Comparison of ENCODE assay signal across 8 mouse cellular contexts in genomic region chr4:106678442-106679118, GRCm38 (mm10). TPM values are rescaled to one million over a fixed set of nuclear protein-coding genes. Genes with fewer than 3 reads are reported as not detected.
DNase-seq lines count a peak whose midpoint lies in the region; ATAC-seq lines count a peak whose summit lies in the region.

Ttc4 (minus strand) TSS chr4:106678944.

- no peaks in the 10 kb centered on the region for H3K9me3 ChIP-seq in hindbrain, embryonic 11.5 days (ENCODE audit: control insufficient read depth, low read length)

- H3K4me2 ChIP-seq in hindbrain, embryonic 11.5 days (replicated peaks; ENCODE audit: low read depth, low read length) = peak within 1 kb of the TSS; percentile 76

- H3K9ac ChIP-seq in hindbrain, embryonic 11.5 days (ENCODE audit: low read depth, low read length) = peak within 1 kb of the TSS; percentile 79

- 0 out of 2 replicates have a peak, but pooled peaks cover 2% of the 10 kb centered on the region for H3K4me1 ChIP-seq in hindbrain, embryonic 11.5 days (replicated peaks; ENCODE audit: control insufficient read depth, insufficient read depth, low read length)

- H3K4me3 ChIP-seq in hindbrain, embryonic 11.5 days (ENCODE audit: low read depth, low read length) = peak within 1 kb of the TSS; percentile 83

- peak; percentile 98 for ATAC-seq in hindbrain, embryonic 11.5 days (ENCODE audit: low FRiP score)

- H3K36me3 ChIP-seq in hindbrain, embryonic 11.5 days (ENCODE audit: control insufficient read depth, insufficient read depth, low read length) = no peaks in the 10 kb centered on the region; the same call in none of the 2 replicates

- H3K27me3 ChIP-seq in hindbrain, embryonic 11.5 days (ENCODE audit: control insufficient read depth, insufficient read depth, low read length) = no peaks in the 10 kb centered on the region

- DNase-seq in Muller cell, postnatal 12 days (ENCODE audit: inconsistent ontology term) = peak; percentile 95
- DNase-seq in cerebellum, adult 9-11 months = peak; percentile 83
- peak; percentile 49 to 89 for DNase-seq in frontal cortex, adult 2 months (ENCODE audit: extremely low spot score in 1 of 2, low spot score in 1 of 2)
- DNase-seq in hindbrain, embryonic 11.5 days (ENCODE audit: low spot score) = peak; percentile 96
- peak; percentile 88 to 92 for DNase-seq in layer of hippocampus, postnatal 10 days (ENCODE audit: low spot score in 2 of 2)
- peak; percentile 95 for DNase-seq in lung, postnatal 10 days
- peak; percentile 88 for DNase-seq in ovary, postnatal 36 days (ENCODE audit: low spot score)
- DNase-seq in thymus, postnatal 25 days = peak; percentile 91

- H3K27ac ChIP-seq in hindbrain, embryonic 11.5 days (ENCODE audit: low read depth, low read length) = no peak within 1 kb of the TSS

- WGBS in hindbrain, embryonic 11.5 days = under 1% methylated on average over 43 of the region's 43 CpGs

RNA-seq across cellular contexts. Expression of gene Ttc4, which starts in this region (rescaled TPM):
- polyA plus RNA-seq in frontal cortex, adult 2 months (2012; rRNA removed) = 125 and 144 TPM in 2 replicates
- polyA plus RNA-seq in hindbrain, embryonic 11.5 days (2014; fragmentation: Nextera tagmentation; extraction: Ambion mirVana) = 78.5 and 95.4 TPM in 2 replicates
- 10 to 100 TPM; 44.5 to 52.2 TPM for total RNA-seq in layer of hippocampus, postnatal 10 days (2021)
